Mouse (Mus musculus) WW6 (cell line): ENCODE data around the gene Slc35e1.
A peak's percentile ranks its signal among the peaks of the same experiment; 100 is the strongest.

Experiments
- DNase-seq: peaks from one replicate; pipeline ENCODE4 v3.0.0-alpha.2; 2013; ENCODE audit warnings: low read depth, low spot score

Slc35e1 gene

GRCm38 (mm10) chr8:72491680-72492621 lies at the start of gene Slc35e1:
Gene Slc35e1 (minus strand): TSS chr8:72492614.
- peak; percentile 33 for DNase-seq

- DNase-seq: peak; percentile 28
These were observed 46.8 kb upstream of the Slc35e1 start for GRCm38 (mm10) chr8:72539234-72539633.

- no peak for DNase-seq
These were observed 42.5 kb upstream of the Slc35e1 start for GRCm38 (mm10) chr8:72534888-72535287.

- DNase-seq: no peak
These were observed 39.7 kb upstream of the Slc35e1 start for GRCm38 (mm10) chr8:72532103-72532502.

GRCm38 (mm10) chr8:72521888-72522287 lies 29.5 kb upstream of the Slc35e1 start:
- no peak for DNase-seq

GRCm38 (mm10) chr8:72517421-72517988 lies 25.1 kb upstream of the Slc35e1 start:
- DNase-seq: no peak

GRCm38 (mm10) chr8:72513158-72513557 lies 20.7 kb upstream of the Slc35e1 start:
- DNase-seq: no peak

- DNase-seq: no peak
These were observed 20.2 kb upstream of the Slc35e1 start for GRCm38 (mm10) chr8:72512648-72513047.

GRCm38 (mm10) chr8:72507505-72507904 lies 15.1 kb upstream of the Slc35e1 start:
- no peak for DNase-seq

- no peak for DNase-seq
These were observed 12.4 kb upstream of the Slc35e1 start for GRCm38 (mm10) chr8:72504637-72505314.

GRCm38 (mm10) chr8:72504137-72504536 lies 11.7 kb upstream of the Slc35e1 start:
- no peak for DNase-seq

GRCm38 (mm10) chr8:72500521-72500931 lies 8.1 kb upstream of the Slc35e1 start:
- no peak for DNase-seq

GRCm38 (mm10) chr8:72499521-72500284 lies 7.3 kb upstream of the Slc35e1 start:
- no peak for DNase-seq

- DNase-seq: no peak
These were observed 6.1 kb upstream of the Slc35e1 start for GRCm38 (mm10) chr8:72498527-72498926.

GRCm38 (mm10) chr8:72497911-72498310 lies 5.5 kb upstream of the Slc35e1 start:
- no peak for DNase-seq

GRCm38 (mm10) chr8:72496217-72496616 lies 3.8 kb upstream of the Slc35e1 start:
- DNase-seq: no peak

- DNase-seq: no peak
These were observed 3.1 kb upstream of the Slc35e1 start for GRCm38 (mm10) chr8:72495411-72496111.

GRCm38 (mm10) chr8:72493381-72493780 lies 967 bp upstream of the Slc35e1 start:
- DNase-seq: no peak

GRCm38 (mm10) chr8:72492622-72493081 lies 238 bp upstream of the Slc35e1 start:
- peak; percentile 100 for DNase-seq

GRCm38 (mm10) chr8:72491017-72491416 lies 1.4 kb downstream of the Slc35e1 start:
- DNase-seq: no peak

- DNase-seq: no peak
These were observed 5.4 kb downstream of the Slc35e1 start for GRCm38 (mm10) chr8:72487014-72487413.
